Mouse (Mus musculus) kidney, adult 2 months (tissue): Measurements from ENCODE around the gene Cog6. TPM values are rescaled to one million over a fixed set of nuclear protein-coding genes. Genes with fewer than 3 reads are reported as not detected.

Experiments used
- DNase-seq: peaks from one replicate; pipeline ENCODE4 v3.0.0; 2021
- H3K27ac ChIP-seq: fragments of 200-500 bp; 2 replicates; pipeline ENCODE4 v1.5.1; 2012; ENCODE audit warnings: low read depth, low read length, control low read depth, inconsistent platforms; ENCODE audit not compliant: insufficient read depth
- H3K27me3 ChIP-seq: fragments of 200-500 bp; replicated peaks from 2 replicates; pipeline ENCODE4 v1.6.1; 2012; ENCODE audit warnings: mild to moderate bottlenecking, moderate library complexity, low read length, inconsistent platforms; ENCODE audit not compliant: control insufficient read depth, insufficient read depth
- H3K36me3 ChIP-seq: fragments of 200-500 bp; 2 replicates; pipeline ENCODE4 v1.6.1; 2012; ENCODE audit warnings: mild to moderate bottlenecking, moderate library complexity, low read length, inconsistent platforms; ENCODE audit not compliant: control insufficient read depth, insufficient read depth
- H3K4me1 ChIP-seq: fragments of 200-500 bp; 2 replicates; pipeline ENCODE4 v1.6.1; 2011; ENCODE audit warnings: low read length; ENCODE audit not compliant: control insufficient read depth, insufficient read depth
- H3K4me3 ChIP-seq: fragments of 200-500 bp; 2 replicates; pipeline ENCODE4 v1.5.1; 2011; ENCODE audit warnings: mild to moderate bottlenecking, low read depth, low read length, control low read depth; ENCODE audit not compliant: insufficient read depth
- CTCF ChIP-seq: fragments of 200-500 bp; conservative IDR thresholded peaks from 2 replicates; pipeline ENCODE4 v1.5.1; 2011; ENCODE audit warnings: low read depth, mild to moderate bottlenecking, control low read depth, low read length, moderate library complexity, mixed read lengths; ENCODE audit not compliant: insufficient read depth, insufficient read length
- POLR2A ChIP-seq: fragments of 200-500 bp; IDR thresholded peaks from one replicate; pipeline ENCODE4 v1.6.1; 2011; ENCODE audit warnings: low read depth, low read length, control low read depth
- WGBS: fragments of 180-500 bp; shearing (Covaris S2); methylation state at CpG from one replicate; pipeline ENCODE4 v1.1.7; 2018; 5-methylcytosine and 5-hydroxymethylcytosine counted together
- polyA plus RNA-seq: library from polyadenylated mRNA; depleted of rRNA; stranded (reverse); fragments of >200 nt; gene quantifications from 2 replicates; pipeline ENCODE4 v1.2.3, GENCODE M21; 2012

Gene Cog6
- polyA plus RNA-seq, 1 experiment, result 21.5 TPM

DNA sequence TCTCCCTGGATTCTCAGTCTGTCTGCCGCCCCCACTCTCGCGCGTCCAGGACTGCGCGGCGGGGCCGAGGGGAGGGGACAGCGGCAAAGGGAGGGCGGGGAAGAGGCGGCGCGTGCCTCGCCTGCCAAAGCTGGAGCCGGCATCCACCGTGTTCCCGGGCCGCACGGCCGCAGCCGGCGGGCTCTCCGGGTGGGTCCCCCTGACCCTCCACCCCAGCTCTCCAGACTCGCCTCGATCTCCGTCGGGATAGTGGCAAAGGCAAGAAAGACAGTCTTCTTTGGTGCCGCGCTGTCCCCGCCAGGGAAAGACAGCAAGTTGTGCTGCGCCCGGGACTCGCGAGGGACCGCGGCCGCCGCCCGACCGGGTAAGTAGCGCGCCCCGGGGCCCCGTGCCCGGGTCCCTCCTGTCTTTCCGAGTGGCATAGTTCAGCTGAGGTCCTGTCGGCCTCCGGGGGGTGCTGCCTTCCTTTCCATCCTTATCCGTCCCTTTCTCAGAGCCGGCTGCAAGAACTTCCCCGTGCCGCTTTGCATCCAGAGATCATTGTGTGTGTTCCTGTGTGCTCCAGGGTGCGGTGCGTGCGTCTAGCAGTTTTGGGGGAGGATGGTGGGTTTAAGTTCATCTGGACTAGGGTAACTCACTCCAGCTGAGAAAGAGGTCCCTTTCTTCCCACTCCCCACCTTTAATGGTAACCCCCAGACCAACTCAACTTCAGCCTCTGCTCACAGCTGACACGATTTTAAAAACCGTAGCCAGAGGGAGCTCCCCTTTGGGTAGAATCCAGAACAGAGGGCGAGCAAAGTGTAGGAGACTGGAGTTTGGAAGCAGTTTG, 24.6 kb upstream of the Cog6 start, which contains the start of gene Lhfp:
Gene Lhfp, plus strand, starts transcription at position 118 of the 829 bp plus-strand sequence.
- 1% methylated on average over 58 of the region's 58 CpGs for WGBS
- no peaks in the 10 kb centered on the region for H3K4me1 ChIP-seq
- TF ChIP-seq POLR2A (no peak), CTCF (0 out of 2 replicates have a peak, but pooled peaks have one; percentile 6)
- H3K36me3 ChIP-seq, result no peaks in the 10 kb centered on the region
- DNase-seq, result peak; percentile 52
- no peaks in the 10 kb centered on the region for H3K27me3 ChIP-seq
- no peak within 1 kb of the TSS for H3K27ac ChIP-seq
- peak within 1 kb of the TSS; percentile 54 for H3K4me3 ChIP-seq

DNA sequence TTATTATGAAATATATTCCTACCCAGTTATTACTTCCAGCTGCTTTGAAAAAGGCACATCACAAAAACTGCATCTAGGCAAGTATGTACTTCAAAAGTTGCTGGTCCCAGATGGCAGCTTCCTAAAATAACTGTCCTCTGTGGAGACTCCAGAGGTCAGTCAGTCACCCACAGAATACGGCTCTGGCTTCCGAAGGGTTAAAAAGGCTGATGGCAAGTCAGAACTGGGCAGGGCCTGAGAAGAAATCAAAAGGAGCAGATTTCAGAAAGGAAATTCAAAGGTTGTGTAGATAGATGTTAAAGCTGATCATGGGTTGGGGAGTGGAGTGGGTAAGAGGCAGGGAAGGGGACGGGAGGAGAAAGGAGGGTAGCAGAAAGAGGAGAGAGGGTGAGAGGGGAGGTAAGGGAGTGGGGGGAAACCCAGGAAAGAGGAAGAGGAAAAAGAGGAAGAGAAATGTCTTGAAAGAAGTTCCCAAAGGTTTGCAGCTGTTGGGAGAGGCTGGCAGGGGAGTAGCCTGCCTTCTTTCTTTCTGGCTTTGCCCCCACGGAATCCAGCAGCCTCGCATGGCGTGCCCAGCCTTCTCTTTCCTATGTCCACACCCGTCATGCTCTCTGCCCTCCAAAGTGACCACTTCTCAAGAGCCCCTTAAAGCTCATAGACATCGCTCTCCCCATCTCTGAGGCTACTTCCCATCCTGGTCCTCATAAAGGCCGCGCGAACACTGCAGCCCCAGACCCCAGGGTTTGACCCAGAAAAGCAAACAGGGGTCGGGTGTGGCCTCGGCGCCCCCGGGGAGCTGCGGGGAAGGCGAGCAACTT, 23.8 kb upstream of the Cog6 start:
- Histone ChIP-seq H3K27me3 (no peaks in the 10 kb centered on the region), H3K4me1 (no peaks in the 10 kb centered on the region), H3K4me3 (peak overlapping the region; percentile 54), H3K27ac (no peak overlapping the region), H3K36me3 (no peaks in the 10 kb centered on the region)
- no peak for TF ChIP-seq CTCF
- TF ChIP-seq POLR2A, result no peak
- WGBS, result 15% methylated on average over 16 of the region's 17 CpGs
- DNase-seq, result no peak

DNA sequence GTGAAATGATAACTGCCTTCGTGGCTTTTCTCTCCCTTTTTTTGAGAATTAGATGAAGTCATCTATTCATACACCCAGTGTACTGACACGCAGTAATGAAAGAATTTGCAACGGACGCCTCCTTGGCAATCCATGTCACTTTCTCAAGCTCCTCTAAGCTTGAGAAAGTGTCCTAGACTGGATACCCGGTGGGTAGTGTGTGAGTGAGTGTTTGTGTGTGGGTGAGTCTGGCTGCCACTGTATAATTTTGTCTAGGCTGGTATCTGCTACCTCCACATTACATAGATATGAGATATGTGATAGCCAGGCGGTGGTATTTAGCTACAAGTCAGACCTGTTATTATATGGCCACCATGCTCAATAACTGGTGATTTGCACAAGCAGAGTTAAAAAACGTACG, 22.7 kb upstream of the Cog6 start:
- whole genome bisulfite sequencing, result 86% methylated on average over 8 of the region's 8 CpGs

DNA sequence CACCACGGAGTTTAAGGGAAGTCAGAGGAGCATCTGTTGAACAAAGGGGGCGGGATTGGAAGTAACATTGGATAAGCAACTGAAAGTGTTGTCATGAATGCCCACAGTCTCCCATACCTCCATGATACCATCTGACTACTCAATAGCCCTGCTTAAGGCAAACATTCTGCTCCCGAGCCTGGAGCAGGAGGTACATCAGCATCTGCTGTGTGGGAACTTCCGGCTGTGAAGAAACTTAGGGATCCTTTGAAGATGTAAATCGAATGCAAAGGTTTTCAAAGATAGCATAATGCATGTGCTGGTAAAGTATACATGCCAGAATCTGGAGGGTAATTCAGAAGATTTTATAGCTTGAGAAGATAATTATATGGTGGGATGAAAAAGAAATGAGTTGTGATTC, 21.9 kb upstream of the Cog6 start:
- H3K27ac ChIP-seq, result no peak overlapping the region
- 84% methylated on average over 5 of the region's 5 CpGs for WGBS
- DNase-seq, result no peak
- no peak overlapping the region for H3K4me3 ChIP-seq
- no peaks in the 10 kb centered on the region for H3K36me3 ChIP-seq
- no peaks in the 10 kb centered on the region for H3K27me3 ChIP-seq
- no peaks in the 10 kb centered on the region for H3K4me1 ChIP-seq
- TF ChIP-seq POLR2A, result no peak
- TF ChIP-seq CTCF, result no peak

More for the DNA sequence above, 22.7 kb upstream of the Cog6 start:
- no peak overlapping the region for H3K27ac ChIP-seq
- no peak for DNase-seq
- no peaks in the 10 kb centered on the region for H3K36me3 ChIP-seq
- TF ChIP-seq POLR2A, result no peak
- TF ChIP-seq CTCF, result no peak
- H3K27me3 ChIP-seq, result no peaks in the 10 kb centered on the region
- no peak overlapping the region for H3K4me3 ChIP-seq
- H3K4me1 ChIP-seq, result no peaks in the 10 kb centered on the region

DNA sequence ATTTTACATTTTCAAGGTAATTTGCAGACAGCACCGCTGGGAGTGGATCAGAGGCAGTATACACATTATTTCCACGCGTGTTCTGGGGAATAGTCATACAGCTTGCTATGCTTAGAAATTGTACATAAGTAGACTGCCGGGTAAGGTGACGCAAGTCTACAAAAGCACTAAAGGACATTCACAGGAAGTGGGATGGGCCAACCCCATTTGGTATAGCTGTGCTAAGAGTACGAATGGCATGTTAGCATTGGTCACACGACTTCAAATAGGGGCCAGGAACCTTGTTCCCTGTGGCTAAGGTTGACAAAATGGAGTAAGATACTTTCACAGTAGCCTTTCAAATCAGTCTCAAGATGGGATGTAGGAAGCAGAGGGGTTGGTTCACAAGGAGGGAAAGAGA, 19.9 kb upstream of the Cog6 start:
- WGBS, result 84% methylated on average over 7 of the region's 7 CpGs

DNA sequence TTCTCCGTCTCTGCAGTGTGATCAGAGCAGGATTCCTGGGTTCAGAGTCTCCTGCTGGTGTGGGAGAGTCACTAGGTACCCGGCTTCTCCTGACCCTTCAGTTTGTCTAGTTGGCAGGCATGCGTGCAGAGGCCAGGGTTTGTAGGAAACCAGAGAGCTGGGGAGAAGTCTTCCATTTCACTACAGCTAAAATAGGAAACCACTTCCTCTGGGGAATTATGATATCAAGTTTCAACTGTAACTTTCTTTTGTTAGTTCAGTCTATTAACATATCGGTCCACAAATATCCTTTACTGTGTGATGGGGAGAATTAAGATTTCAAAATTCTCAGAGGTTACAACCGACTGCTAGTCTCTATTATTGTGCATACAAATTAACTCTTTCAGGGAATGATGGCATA, 19.0 kb upstream of the Cog6 start:
- TF ChIP-seq POLR2A, result no peak
- TF ChIP-seq CTCF, result no peak

More for the DNA sequence above, 19.9 kb upstream of the Cog6 start:
- no peak overlapping the region for H3K27ac ChIP-seq
- H3K4me3 ChIP-seq, result no peak overlapping the region
- no peak for TF ChIP-seq POLR2A
- no peak for TF ChIP-seq CTCF
- H3K4me1 ChIP-seq, result no peaks in the 10 kb centered on the region
- DNase-seq, result no peak
- no peaks in the 10 kb centered on the region for H3K36me3 ChIP-seq
- no peaks in the 10 kb centered on the region for H3K27me3 ChIP-seq

DNA sequence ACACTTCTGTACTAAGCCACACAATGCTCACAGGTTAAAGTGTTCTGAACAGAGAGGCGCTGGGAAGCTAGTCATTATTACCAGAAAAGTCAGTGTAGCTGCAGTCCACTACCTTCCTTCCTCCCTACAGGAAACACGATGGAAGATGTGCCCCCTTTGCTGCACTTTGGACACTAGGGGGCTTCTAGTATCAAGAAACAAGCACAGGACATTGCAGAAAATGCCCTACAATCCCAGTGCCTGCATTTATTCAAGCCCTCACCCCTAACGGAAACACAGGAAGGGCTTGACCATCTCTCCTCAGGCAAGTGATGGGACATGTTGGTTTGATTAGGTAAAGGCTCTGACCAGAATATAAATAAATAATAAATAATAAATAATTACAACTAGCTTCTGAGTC, 16.4 kb upstream of the Cog6 start:
- no peaks in the 10 kb centered on the region for H3K27me3 ChIP-seq
- H3K27ac ChIP-seq, result no peak overlapping the region
- no peak for TF ChIP-seq POLR2A
- peak; percentile 32 for TF ChIP-seq CTCF
- no peak overlapping the region for H3K4me3 ChIP-seq
- no peaks in the 10 kb centered on the region for H3K4me1 ChIP-seq
- WGBS, result 19% methylated on average over 3 of the region's 3 CpGs
- peak; percentile 29 for DNase-seq
- H3K36me3 ChIP-seq, result no peaks in the 10 kb centered on the region

More for the DNA sequence above, 19.0 kb upstream of the Cog6 start:
- Histone ChIP-seq H3K27me3 (no peaks in the 10 kb centered on the region), H3K4me1 (no peaks in the 10 kb centered on the region), H3K4me3 (no peak overlapping the region), H3K27ac (no peak overlapping the region), H3K36me3 (no peaks in the 10 kb centered on the region)
- no peak for DNase-seq
- 33% methylated on average over 5 of the region's 5 CpGs for WGBS
